Mouse (Mus musculus) kidney, embryonic 16.5 days (tissue): ENCODE data around the gene Epha6. TPM values are rescaled to one million over a fixed set of nuclear protein-coding genes. Genes with fewer than 3 reads are reported as not detected.
A peak's percentile ranks its signal among the peaks of the same experiment; 100 is the strongest.

Experiments
- ATAC-seq: fragments of 200-750 bp; cut with Nextera tagmentation; 2 replicates; pipeline ENCODE4 v1.8.0; 2017; ENCODE audit warnings: moderate TSS enrichment; ENCODE audit not compliant: low FRiP score, low TSS enrichment
- H3K27ac ChIP-seq: fragments of 300-500 bp; sonication (generic); 2 replicates; pipeline ENCODE4 v1.5.1; 2014; ENCODE audit warnings: low read length
- H3K27me3 ChIP-seq: fragments of 300-500 bp; sonication (generic); 2 replicates; pipeline ENCODE4 v1.6.1; 2014; ENCODE audit warnings: low read length, control low read depth, mixed read lengths; ENCODE audit not compliant: insufficient read depth
- H3K36me3 ChIP-seq: fragments of 300-500 bp; sonication (generic); 2 replicates; pipeline ENCODE4 v1.6.1; 2014; ENCODE audit warnings: low read length, control low read depth, mixed read lengths; ENCODE audit not compliant: insufficient read depth
- H3K4me1 ChIP-seq: fragments of 300-500 bp; sonication (generic); 2 replicates; pipeline ENCODE4 v1.6.1; 2014; ENCODE audit warnings: low read length, control low read depth, mixed read lengths; ENCODE audit not compliant: insufficient read depth
- H3K4me2 ChIP-seq: fragments of 300-500 bp; sonication (generic); replicated peaks from 2 replicates; pipeline ENCODE4 v1.6.1; 2014; ENCODE audit warnings: low read depth, low read length
- H3K4me3 ChIP-seq: fragments of 300-500 bp; sonication (generic); 2 replicates; pipeline ENCODE4 v1.5.1; 2014; ENCODE audit warnings: mild to moderate bottlenecking, low read length
- H3K9ac ChIP-seq: fragments of 300-500 bp; sonication (generic); replicated peaks from 2 replicates; pipeline ENCODE4 v1.6.1; 2014; ENCODE audit warnings: low read length
- H3K9me3 ChIP-seq: fragments of 300-500 bp; sonication (generic); 2 replicates; pipeline ENCODE4 v1.6.1; 2016; ENCODE audit warnings: low read length, control low read depth
- WGBS: fragments of 180-500 bp; shearing (Covaris S2); extraction: QIAGEN DNeasy Blood & Tissue Kit; methylation state at CpG from one replicate; pipeline ENCODE4 v1.1.7; 2014; 5-methylcytosine and 5-hydroxymethylcytosine counted together
- polyA plus RNA-seq: library from polyadenylated mRNA; unstranded; fragments of >200 nt; fragmentation: Nextera tagmentation; extraction: Ambion mirVana; gene quantifications from 2 replicates; pipeline ENCODE4 v1.2.1, GENCODE M21; 2015

Epha6 gene
- polyA plus RNA-seq, 1 experiment from 2014 or later = 0.07 TPM

DNA sequence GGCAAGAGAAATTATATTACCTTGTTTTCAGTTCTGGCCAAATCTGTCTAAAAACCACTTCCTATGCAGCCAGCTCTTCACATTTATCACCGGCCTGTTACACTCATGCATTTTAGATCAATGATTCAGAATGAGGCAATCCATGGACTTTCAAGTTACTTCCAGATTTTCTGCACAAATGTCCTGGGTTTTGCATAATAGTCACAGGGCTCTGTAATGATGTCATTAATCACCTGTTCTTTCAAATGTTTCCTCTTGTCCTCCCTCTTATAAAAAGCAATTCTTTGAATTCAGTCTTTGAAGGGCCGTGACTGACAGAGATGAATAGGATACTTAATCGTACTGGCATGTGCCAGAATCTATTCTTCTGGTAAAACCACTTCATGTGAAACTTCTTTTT is 95.6 kb downstream of the Epha6 start:
- no peaks in the 10 kb centered on the region for H3K9me3 ChIP-seq
- no peaks in the 10 kb centered on the region for H3K4me1 ChIP-seq
- WGBS = 52% methylated on average over 3 of the region's 3 CpGs
- H3K4me2 ChIP-seq = no peak overlapping the region
- no peak overlapping the region for H3K4me3 ChIP-seq
- H3K27me3 ChIP-seq = no peaks in the 10 kb centered on the region
- no peak overlapping the region for H3K9ac ChIP-seq
- no peak for ATAC-seq
- H3K27ac ChIP-seq = no peak overlapping the region
- H3K36me3 ChIP-seq = no peaks in the 10 kb centered on the region

- H3K4me3 ChIP-seq = no peak overlapping the region
- H3K4me2 ChIP-seq = no peak overlapping the region
- 85% methylated on average over 1 of the region's 1 CpGs for WGBS
- H3K36me3 ChIP-seq = no peaks in the 10 kb centered on the region
- no peaks in the 10 kb centered on the region for H3K4me1 ChIP-seq
- H3K27ac ChIP-seq = no peak overlapping the region
- no peaks in the 10 kb centered on the region for H3K9me3 ChIP-seq
- no peak for ATAC-seq
- H3K9ac ChIP-seq = no peak overlapping the region
- no peaks in the 10 kb centered on the region for H3K27me3 ChIP-seq
Measured at GRCm38 (mm10) chr16:60499567-60499966, 105.8 kb downstream of the Epha6 start.

GRCm38 (mm10) chr16:60475776-60476175 is 129.6 kb downstream of the Epha6 start:
- no peak overlapping the region for H3K4me3 ChIP-seq
- no peaks in the 10 kb centered on the region for H3K9me3 ChIP-seq
- ATAC-seq = no peak
- H3K27me3 ChIP-seq = no peaks in the 10 kb centered on the region
- no peak overlapping the region for H3K27ac ChIP-seq
- no peak overlapping the region for H3K9ac ChIP-seq
- no peaks in the 10 kb centered on the region for H3K4me1 ChIP-seq
- H3K4me2 ChIP-seq = no peak overlapping the region
- no peaks in the 10 kb centered on the region for H3K36me3 ChIP-seq

DNA sequence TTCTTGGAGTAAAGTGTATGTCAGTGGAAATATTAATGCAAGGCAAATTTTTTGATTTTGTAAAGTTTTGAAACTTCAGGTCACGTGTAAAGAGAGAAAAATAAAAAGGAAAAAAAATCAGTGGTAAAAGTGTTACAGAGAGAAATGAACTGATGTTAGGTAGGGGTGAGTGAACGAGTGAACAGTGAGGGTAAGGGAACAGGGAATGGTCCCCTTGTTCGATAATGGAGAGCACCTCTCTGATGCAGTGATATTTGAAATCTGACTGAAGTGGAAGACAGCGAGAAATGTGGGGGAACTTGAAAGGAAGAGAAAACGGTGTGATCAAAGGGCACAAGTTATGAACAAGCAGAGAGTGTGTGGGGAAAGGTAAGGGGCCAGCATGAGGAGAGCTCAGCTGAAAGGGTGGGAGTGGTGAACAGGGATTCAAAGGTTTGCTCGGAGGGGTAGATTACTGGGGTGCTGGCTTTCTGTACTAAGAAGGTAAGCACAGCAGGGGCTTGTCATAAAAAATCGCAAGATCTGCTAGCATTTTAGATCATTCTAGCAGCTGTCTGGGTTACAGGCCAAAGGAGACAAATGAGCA is 137.0 kb downstream of the Epha6 start:
- WGBS = 65% methylated on average over 7 of the region's 7 CpGs
- no peaks in the 10 kb centered on the region for H3K36me3 ChIP-seq
- H3K9ac ChIP-seq = no peak overlapping the region
- no peak for ATAC-seq
- H3K9me3 ChIP-seq = no peaks in the 10 kb centered on the region
- no peak overlapping the region for H3K27ac ChIP-seq
- no peaks in the 10 kb centered on the region for H3K27me3 ChIP-seq
- H3K4me3 ChIP-seq = no peak overlapping the region
- no peak overlapping the region for H3K4me2 ChIP-seq
- no peaks in the 10 kb centered on the region for H3K4me1 ChIP-seq

DNA sequence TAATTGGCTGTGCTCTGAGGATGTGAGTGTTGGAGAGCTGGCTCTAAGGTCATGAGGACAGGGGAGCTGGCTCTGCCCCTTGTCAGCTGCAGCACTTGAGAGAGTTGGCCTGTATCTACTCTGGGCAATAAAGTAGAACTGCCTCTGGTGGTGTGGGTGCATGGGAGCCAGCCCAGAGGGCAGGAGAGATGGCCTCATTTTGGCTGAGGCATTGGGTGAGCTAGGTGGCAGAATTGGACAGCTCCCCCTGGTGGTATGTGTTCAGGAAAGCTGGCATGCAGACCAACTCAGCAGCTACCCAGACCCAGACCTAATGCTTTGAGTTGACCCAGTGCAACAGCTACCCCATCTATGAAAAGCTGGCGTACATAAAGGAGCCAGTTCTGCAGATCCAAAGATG is 170.0 kb downstream of the Epha6 start:
- no peak overlapping the region for H3K4me3 ChIP-seq
- H3K4me2 ChIP-seq = no peak overlapping the region
- no peak for ATAC-seq
- WGBS = 90% methylated on average over 1 of the region's 1 CpGs
- no peaks in the 10 kb centered on the region for H3K36me3 ChIP-seq
- H3K4me1 ChIP-seq = no peaks in the 10 kb centered on the region
- H3K27me3 ChIP-seq = no peaks in the 10 kb centered on the region
- H3K9ac ChIP-seq = no peak overlapping the region
- H3K9me3 ChIP-seq = no peaks in the 10 kb centered on the region
- no peak overlapping the region for H3K27ac ChIP-seq

DNA sequence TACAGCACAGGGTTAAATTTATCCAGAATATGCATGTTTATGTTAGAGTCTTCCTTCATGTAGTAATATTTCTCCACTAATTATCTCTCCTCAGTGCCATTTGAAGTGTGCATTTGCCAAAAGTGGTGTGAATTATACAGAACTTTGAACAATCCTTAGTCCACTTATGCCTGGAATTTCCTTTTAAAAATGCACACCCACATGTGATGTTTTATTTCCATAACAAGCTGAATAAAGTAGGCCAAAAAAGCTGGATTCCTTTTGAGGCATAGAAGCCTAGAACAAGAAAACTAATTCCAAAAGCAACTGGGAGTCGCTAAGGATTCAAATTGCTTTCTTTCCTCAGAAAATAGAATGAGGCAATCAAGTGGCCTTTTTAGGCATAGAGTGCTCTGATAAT is 171.1 kb downstream of the Epha6 start:
- no peak overlapping the region for H3K4me2 ChIP-seq
- no peak for ATAC-seq
- H3K9ac ChIP-seq = no peak overlapping the region
- WGBS = 78% methylated on average over 1 of the region's 1 CpGs
- H3K27me3 ChIP-seq = no peaks in the 10 kb centered on the region
- H3K27ac ChIP-seq = no peak overlapping the region
- no peaks in the 10 kb centered on the region for H3K36me3 ChIP-seq
- no peaks in the 10 kb centered on the region for H3K4me1 ChIP-seq
- no peaks in the 10 kb centered on the region for H3K9me3 ChIP-seq
- no peak overlapping the region for H3K4me3 ChIP-seq

- WGBS = 43% methylated on average over 3 of the region's 3 CpGs
- H3K4me3 ChIP-seq = no peak overlapping the region
- H3K27me3 ChIP-seq = no peaks in the 10 kb centered on the region
- H3K9me3 ChIP-seq = no peaks in the 10 kb centered on the region
- no peaks in the 10 kb centered on the region for H3K36me3 ChIP-seq
- H3K9ac ChIP-seq = no peak overlapping the region
- H3K27ac ChIP-seq = no peak overlapping the region
- no peaks in the 10 kb centered on the region for H3K4me1 ChIP-seq
- no peak for ATAC-seq
- no peak overlapping the region for H3K4me2 ChIP-seq
Measured at GRCm38 (mm10) chr16:60395306-60395705, 210.0 kb downstream of the Epha6 start.

DNA sequence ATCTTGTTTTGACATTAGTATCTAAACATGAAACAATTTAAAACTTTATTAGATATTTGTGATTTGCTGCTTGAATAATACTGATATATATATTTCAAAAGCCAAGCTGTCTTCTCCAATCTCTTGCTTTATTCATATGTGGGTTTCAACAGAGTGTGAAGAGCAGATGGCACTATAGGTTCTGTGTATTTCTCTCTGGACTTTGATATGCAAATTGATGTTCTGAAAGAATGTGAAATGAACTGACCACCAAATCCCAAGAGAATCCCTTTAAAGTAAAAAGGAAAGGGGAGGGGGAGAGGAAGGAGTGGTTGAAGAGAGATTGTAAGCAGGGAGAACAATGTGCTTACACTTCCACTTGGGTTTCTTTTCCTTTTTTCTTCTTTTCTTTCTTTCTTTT is 212.4 kb downstream of the Epha6 start:
- H3K4me1 ChIP-seq = no peaks in the 10 kb centered on the region
- no peak overlapping the region for H3K27ac ChIP-seq
- H3K4me3 ChIP-seq = no peak overlapping the region
- no peak overlapping the region for H3K4me2 ChIP-seq
- H3K27me3 ChIP-seq = no peaks in the 10 kb centered on the region
- no peaks in the 10 kb centered on the region for H3K36me3 ChIP-seq
- no peaks in the 10 kb centered on the region for H3K9me3 ChIP-seq
- H3K9ac ChIP-seq = no peak overlapping the region
- ATAC-seq = no peak

GRCm38 (mm10) chr16:60375147-60375546 is 230.2 kb downstream of the Epha6 start:
- no peaks in the 10 kb centered on the region for H3K4me1 ChIP-seq
- no peak overlapping the region for H3K27ac ChIP-seq
- no peaks in the 10 kb centered on the region for H3K27me3 ChIP-seq
- no peak overlapping the region for H3K4me2 ChIP-seq
- no peaks in the 10 kb centered on the region for H3K9me3 ChIP-seq
- H3K4me3 ChIP-seq = no peak overlapping the region
- no peak for ATAC-seq
- H3K9ac ChIP-seq = no peak overlapping the region
- no peaks in the 10 kb centered on the region for H3K36me3 ChIP-seq

GRCm38 (mm10) chr16:60283963-60284362 is 321.4 kb downstream of the Epha6 start:
- no peak overlapping the region for H3K9ac ChIP-seq
- no peaks in the 10 kb centered on the region for H3K27me3 ChIP-seq
- no peak overlapping the region for H3K4me2 ChIP-seq
- H3K4me3 ChIP-seq = no peak overlapping the region
- H3K4me1 ChIP-seq = no peaks in the 10 kb centered on the region
- H3K27ac ChIP-seq = no peak overlapping the region
- peak; percentile 71; the same call in 1 of the 2 replicates for ATAC-seq
- no peaks in the 10 kb centered on the region for H3K9me3 ChIP-seq
- H3K36me3 ChIP-seq = no peaks in the 10 kb centered on the region
- 74% methylated on average over 1 of the region's 1 CpGs for WGBS

DNA sequence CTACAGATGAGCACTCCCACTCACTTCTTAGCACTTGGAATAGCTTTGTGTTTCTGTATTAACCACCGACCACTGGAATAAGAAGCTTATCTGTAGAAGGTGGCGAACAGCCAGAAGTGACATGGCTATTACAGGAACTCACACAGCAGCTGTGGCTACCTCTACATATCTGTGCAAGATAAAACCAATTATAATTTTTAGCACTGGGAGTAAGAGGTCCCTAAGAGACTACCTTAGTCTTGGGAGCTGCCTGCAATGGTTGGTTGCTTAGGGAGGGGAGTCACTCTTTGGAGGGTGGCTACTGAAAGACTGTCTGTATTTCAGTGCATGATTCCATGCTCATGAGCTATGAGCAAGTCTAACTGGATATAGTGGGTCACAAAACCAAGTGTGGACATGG is 331.2 kb downstream of the Epha6 start:
- Histone ChIP-seq H3K36me3 (no peaks in the 10 kb centered on the region), H3K4me2 (no peak overlapping the region), H3K9ac (no peak overlapping the region), H3K27ac (no peak overlapping the region), H3K27me3 (no peaks in the 10 kb centered on the region), H3K4me3 (no peak overlapping the region), H3K9me3 (no peaks in the 10 kb centered on the region), H3K4me1 (no peaks in the 10 kb centered on the region)
- no peak for ATAC-seq
- 80% methylated on average over 2 of the region's 2 CpGs for WGBS
